Mouse (Mus musculus) liver, postnatal 0 days (tissue): ENCODE measurements at regions not wholly inside any gene's neighbourhood (a gene's known extent, or its start where the extent isn't known, plus 50 kb on each side); places are given as distances from the start of the nearest gene placed in this dataset.

Source experiments
- CTCF ChIP-seq: sonication (generic); IDR thresholded peaks from 2 replicates; pipeline ENCODE4 v1.5.1; 2016; ENCODE audit warnings: antibody characterized with exemption, low read depth
- EP300 ChIP-seq: IDR thresholded peaks from 2 replicates; pipeline ENCODE4 v1.6.1; 2016; ENCODE audit warnings: antibody characterized with exemption, low read depth, mild to moderate bottlenecking

DNA sequence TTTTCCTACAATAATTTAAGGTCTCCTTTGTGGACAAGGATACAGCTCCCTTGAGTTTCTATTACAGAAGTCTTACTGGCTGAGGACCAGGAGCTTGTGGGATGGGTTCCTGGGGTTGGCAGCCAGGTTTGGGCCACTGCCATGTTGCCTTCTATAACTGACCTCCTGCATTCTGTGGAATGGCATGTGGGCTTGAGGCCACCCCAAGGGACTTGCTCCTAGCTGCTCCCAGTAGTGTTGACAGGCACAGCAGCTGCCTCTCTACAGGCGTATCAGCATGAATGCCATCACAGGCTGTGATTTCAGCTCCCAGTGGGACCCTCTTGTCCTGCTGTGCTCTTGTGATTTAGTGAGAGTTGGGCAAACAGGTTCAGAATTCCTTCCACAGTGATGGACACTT, 63.1 kb upstream of the Fhl2 start:
- TF ChIP-seq CTCF (no peak), EP300 (no peak)
